Mouse (Mus musculus): ENCODE results near the gene Slf1.
"Not testable (repeated sequence)": the region's sequence is repeated elsewhere in the genome, so short reads cannot be mapped to it uniquely, and the experiment has no call there.

The Slf1 gene

GRCm38 (mm10) chr13:77134931-77135620, at the start of gene Slf1, which contains the start of gene 2210408I21Rik:
Gene Slf1 (minus strand): TSS chr13:77135473.
Gene 2210408I21Rik (plus strand): TSS chr13:77135540.
- peak; percentile 79 for DNase-seq (ENCODE audit: extremely low read depth, low read depth)

DNA sequence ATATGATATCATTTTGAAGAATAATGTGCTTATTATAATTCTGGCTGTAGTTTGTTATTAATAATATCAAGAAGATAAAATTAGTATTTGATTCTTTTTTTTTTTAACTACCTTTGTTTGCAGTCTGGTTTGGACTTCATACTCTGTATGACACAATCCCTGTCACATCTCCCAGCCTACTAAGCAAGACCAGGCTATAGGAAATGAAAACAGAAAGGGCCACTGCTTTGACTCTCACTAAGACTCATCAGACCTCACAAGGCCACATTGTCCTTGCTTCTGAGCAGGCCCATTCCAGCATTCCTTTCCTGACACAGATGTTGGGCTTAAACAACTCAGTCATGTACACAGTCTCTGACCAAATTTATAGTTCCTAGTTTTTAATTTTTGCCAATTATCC, 42.7 kb upstream of the Slf1 start:
- no peak for DNase-seq (ENCODE audit: extremely low read depth, low read depth)

- DNase-seq (ENCODE audit: extremely low read depth, low read depth) = no peak
Observed at GRCm38 (mm10) chr13:77140890-77141289, 5.6 kb upstream of the Slf1 start.

GRCm38 (mm10) chr13:77135621-77135981, 328 bp upstream of the Slf1 start:
- no peak for DNase-seq (ENCODE audit: extremely low read depth, low read depth)

GRCm38 (mm10) chr13:77131132-77131531, 4.1 kb downstream of the Slf1 start:
- no peak for DNase-seq (ENCODE audit: extremely low read depth, low read depth)

GRCm38 (mm10) chr13:77128240-77128639, 7.0 kb downstream of the Slf1 start:
- no peak for DNase-seq (ENCODE audit: extremely low read depth, low read depth)

GRCm38 (mm10) chr13:77125159-77125558, 10.1 kb downstream of the Slf1 start:
- no peak for DNase-seq (ENCODE audit: extremely low read depth, low read depth)

DNA sequence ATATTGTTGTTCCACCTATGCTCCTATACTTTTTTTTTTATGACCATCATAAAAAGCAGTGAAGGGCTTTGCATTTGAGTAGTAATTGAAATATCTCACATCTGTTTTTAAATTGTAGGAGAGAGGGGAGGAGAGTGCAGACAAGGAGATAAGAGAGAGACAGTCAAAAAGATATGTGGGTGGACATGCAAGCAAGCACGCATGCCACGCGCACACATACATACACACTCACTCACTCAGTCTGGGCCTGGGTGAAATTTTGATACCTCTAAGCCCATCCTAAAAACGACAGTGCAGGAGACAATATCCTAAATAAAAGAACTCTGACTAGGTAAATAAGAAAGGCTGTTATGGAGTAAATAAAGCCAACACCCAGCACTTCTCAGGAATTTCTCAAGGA, 16.6 kb downstream of the Slf1 start:
- DNase-seq (ENCODE audit: extremely low read depth, low read depth) = no peak

DNA sequence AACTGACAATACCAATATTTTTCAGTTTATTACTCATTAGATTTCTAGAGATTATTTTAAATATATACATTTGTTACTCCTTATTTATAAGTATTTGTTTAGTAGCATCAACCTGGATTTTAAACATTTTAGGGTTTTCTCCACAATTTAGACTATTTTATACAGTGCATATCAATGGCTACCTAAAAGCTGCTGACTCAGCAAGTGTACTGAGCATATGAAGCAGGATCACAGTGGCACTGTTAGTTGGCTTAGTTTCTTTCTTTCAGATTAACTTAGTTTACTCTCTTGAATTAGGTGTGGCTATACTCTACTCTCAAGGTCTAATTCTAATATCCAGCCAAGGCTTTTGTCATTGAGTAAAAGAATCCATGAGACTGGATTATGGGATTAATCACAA, 27.5 kb downstream of the Slf1 start:
- no peak for DNase-seq (ENCODE audit: extremely low read depth, low read depth)

GRCm38 (mm10) chr13:77092876-77093275, 42.4 kb downstream of the Slf1 start:
- DNase-seq (ENCODE audit: extremely low read depth, low read depth) = not testable (repeated sequence)

- DNase-seq (ENCODE audit: extremely low read depth, low read depth) = no peak
Observed at GRCm38 (mm10) chr13:77072030-77072429, 63.2 kb downstream of the Slf1 start.

DNA sequence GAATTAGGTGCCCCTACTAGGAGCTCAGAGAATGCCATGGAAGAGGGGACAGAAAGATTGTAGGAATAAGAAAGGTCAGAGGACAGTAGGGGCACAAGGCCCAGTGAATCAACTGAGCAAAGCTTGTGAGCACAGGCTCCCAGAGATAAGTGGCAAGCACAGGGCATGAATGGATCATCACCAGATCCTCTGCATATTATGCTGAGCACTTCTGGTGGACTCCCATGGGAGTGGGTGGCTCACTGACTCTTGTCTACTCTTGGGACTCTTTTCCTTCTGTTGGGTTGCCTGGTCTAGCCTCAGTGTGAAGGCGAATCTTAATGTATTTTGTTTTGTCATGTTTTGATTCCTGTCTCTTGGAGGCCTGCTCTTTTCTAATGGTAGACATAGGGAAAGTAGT, 66.4 kb downstream of the Slf1 start:
- no peak for DNase-seq (ENCODE audit: extremely low read depth, low read depth)

DNA sequence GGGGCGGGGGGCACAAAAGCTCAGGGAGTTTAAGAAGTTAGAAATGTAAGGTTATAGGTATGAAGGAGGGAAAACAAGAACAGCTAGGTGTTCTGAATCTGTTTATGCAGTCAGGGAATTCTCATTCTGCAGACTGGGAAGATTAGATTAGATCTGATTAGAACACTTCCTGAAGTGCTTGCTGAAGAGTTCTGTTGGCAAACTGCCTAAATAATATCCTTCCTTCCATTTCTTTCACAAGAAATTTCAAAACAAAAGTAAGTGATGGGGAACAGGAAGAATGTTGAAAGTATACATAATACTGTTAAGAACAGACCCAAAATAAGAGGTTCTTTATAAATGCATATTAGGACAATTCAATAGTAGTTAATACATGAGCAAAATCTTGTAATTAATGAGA, 72.1 kb downstream of the Slf1 start:
- DNase-seq (ENCODE audit: extremely low read depth, low read depth) = no peak

GRCm38 (mm10) chr13:77049736-77050135, 85.5 kb downstream of the Slf1 start:
- DNase-seq (ENCODE audit: extremely low read depth, low read depth) = no peak

DNA sequence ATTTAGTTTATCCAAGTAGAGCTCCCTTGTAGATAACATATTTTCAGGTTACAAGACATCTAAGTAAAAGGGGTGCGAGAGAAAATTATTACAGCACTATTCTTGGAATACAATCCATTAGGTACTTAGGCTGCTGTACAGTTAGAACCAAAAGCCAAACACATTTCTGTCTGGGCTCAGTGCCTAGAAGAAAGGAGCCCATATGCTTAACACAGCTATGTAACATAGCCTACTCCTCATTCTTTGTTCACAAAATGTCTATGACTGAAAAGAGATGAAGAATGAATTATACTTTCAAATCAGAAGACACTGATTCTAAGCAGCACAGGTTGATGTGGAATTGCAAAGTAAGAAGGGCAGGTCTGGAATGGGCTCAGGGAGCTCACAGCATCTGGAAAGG, 86.8 kb downstream of the Slf1 start:
- no peak for DNase-seq (ENCODE audit: extremely low read depth, low read depth)

- DNase-seq (ENCODE audit: extremely low read depth, low read depth) = no peak
Observed at GRCm38 (mm10) chr13:77047179-77047931, 87.9 kb downstream of the Slf1 start.

GRCm38 (mm10) chr13:77046416-77046815, 88.9 kb downstream of the Slf1 start:
- no peak for DNase-seq (ENCODE audit: extremely low read depth, low read depth)

GRCm38 (mm10) chr13:77045375-77045774, 89.9 kb downstream of the Slf1 start:
- no peak for DNase-seq (ENCODE audit: extremely low read depth, low read depth)

DNA sequence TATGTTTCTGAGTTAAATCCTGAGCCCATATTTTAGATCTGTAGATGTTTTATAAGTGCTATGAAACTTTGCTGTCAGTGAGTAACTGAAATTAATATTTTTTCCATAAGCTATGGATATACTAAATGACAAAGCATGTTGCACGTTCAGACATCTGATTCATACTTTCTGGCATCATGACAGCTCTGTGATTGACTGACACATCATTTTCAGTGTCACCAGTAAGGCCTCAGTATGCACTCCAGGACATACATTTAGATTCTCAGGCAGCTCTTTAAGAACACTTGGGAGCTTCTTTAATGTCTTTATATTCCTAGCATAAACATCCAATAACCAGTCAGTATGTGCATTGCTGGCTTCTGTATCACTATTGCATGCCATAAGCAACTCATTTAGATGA, 91.9 kb downstream of the Slf1 start:
- no peak for DNase-seq (ENCODE audit: extremely low read depth, low read depth)

- no peak for DNase-seq (ENCODE audit: extremely low read depth, low read depth)
Observed at GRCm38 (mm10) chr13:77029594-77029993, 105.7 kb downstream of the Slf1 start.

- DNase-seq (ENCODE audit: extremely low read depth, low read depth) = no peak
Observed at GRCm38 (mm10) chr13:77018851-77019250, 116.4 kb downstream of the Slf1 start.

- DNase-seq (ENCODE audit: extremely low read depth, low read depth) = no peak
Observed at GRCm38 (mm10) chr13:77003684-77004083, 131.6 kb downstream of the Slf1 start.

DNA sequence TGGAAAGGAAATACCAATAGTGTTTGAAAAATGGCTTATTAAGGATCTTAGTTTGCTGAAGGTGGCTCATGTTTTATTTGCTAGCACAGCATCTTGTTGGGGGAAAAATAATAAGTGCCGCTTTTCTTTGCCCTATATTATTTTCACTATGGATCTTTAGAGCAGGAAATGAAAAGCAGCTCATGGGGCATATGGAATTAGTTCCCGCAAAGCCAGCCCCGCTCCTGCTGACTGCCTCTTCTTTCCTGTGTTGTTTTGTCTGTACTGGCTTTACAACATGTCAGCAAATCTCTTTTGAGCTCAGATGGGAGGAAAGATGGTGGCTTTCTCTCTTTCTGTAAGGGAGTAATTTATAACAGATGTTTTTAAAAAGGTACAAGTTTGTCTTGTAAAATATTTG, 132.6 kb downstream of the Slf1 start:
- DNase-seq (ENCODE audit: extremely low read depth, low read depth) = no peak

Data from MEL-GATA-1-ER (cell line).